Mouse (Mus musculus): ENCODE measurements around the gene Cuedc2.

Gene Cuedc2

DNA sequence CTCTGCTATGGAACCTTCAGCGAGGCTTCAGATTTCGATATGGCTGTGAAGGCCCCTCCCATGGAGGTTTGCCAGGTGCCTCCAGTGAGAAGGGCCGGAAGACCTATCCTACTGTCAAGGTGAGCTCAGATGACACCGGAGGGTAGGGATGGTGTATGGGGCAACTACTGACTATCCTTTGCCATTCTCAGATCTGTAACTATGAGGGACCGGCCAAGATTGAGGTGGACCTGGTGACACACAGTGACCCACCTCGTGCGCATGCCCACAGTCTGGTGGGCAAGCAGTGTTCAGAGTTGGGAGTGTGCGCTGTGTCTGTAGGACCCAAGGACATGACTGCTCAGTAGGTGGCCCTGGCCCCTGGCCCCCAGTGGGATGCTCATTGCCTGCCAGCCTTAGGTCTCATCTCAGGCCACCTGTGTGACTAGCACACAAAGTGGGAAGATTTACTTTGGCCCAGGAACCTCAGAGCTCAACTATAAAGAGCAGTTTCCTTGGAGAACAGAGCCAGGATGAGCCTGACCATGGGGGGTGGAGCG is 31.7 kb downstream of the Cuedc2 start:
- in situ Hi-C loops (cut with MboI), result no loop called here

DNA sequence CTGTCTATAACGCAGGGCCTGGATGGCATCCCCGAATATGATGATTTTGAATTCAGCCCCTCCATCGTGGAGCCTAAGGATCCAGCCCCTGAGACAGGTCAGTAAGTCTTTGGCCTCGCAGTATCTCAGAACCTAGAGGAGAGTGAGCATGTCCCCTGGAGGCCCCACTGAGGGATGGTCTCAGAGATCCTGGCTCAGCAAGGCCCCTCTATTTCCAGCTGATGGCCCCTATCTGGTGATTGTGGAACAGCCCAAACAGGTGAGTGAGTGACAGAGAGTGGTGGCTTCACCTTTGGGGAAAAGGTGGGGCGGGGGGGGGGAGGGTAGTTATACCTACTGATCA is 32.3 kb downstream of the Cuedc2 start:
- in situ Hi-C loops (cut with MboI), result no loop called here

DNA sequence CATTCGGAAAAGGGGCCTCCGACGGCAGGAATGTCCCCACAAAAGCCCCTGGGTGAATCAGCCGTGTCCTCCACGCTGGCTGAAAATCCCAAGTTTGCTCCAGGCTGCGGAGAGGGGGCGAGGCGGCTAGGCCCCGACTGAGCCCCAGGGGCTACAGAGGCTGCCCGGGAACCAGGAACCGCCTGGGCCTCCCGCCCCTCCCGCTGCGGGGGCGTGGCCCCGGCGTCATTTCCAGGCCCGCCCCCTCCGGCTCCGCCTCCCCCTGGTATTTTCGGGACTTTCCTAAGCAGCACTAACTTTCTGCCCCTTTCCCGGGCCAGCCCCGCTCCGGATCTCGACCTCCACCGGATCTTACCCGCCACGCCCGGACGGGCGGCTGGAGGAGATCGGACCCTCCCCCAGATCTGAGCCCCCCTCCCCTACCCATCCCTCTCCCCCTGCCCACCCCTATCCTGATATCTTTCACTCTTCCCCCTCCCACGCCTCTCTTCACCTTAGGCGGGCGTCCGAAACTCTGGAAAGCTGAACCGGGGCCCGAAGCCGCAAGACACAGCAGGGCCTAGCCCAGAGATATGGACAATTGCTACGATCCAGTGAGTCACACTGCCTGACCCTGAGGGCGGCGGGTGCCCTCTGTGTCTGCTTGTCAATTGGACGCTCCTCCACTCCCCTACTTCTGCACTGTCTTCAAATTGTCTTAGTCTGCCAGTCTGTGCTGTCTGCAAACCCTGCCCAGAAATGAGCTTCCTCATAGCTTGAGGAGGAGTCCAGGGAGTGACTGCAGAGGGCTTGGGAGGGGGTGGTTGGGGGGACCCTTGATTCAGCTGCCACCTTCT is 32.9 kb downstream of the Cuedc2 start:
- in situ Hi-C loops (cut with MboI), result no loop called here

DNA sequence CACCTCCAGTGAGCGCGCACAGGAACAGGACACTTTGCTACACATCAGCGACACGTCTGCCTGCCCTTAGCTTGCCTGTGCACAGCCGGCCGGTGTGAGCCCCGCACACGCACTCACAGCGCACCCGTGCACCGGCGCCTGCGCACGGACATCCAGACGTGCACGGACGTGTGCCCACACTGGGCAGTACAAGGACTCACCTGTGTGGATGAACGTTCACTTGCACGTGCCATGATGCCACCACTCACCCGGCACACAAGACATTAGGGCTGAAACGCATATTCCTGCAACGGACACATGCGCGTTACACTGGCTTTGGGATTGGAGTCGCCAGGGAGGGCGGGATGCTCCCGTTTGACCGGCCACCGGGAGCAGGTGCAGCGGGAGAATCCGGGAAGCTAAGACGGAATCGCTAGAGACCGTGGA is 33.6 kb downstream of the Cuedc2 start:
- in situ Hi-C loops (cut with MboI), result no loop called here

DNA sequence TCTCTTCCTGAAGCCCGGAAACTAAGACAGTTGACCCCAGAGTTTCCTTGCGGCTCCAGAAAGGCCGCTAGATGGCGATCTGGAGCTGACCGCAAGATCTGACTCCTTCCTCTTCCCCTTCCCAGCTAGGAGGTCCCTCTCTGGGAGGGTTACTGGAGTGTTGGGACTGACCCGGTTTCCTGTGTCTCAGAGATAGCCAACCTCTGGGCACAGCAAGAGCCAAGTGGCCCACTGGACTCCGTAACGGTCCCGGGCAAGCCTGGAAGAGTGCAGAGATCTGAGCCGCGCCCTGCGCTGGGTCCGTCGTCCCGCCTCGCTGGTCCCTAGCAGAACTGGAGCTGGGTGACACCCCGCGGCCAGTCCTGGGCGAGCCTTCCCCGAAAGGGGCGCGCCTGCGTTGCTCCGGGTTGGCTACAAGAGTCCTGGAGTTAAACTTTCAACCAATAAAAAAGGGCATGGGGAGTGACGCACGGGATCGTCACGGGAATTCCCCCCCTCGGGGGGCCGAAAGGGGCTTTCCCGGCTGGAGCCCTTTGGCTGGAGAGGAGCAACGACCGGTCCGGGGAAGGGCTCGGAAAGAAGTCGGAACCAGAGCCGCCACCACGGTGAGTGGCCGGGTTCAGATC is 34.2 kb downstream of the Cuedc2 start, which contains the start of gene Nfkb2:
Nfkb2 (plus strand) TSS at position 105 of the 626 bp plus-strand sequence.
- in situ Hi-C loops (cut with MboI), result no loop called here

DNA sequence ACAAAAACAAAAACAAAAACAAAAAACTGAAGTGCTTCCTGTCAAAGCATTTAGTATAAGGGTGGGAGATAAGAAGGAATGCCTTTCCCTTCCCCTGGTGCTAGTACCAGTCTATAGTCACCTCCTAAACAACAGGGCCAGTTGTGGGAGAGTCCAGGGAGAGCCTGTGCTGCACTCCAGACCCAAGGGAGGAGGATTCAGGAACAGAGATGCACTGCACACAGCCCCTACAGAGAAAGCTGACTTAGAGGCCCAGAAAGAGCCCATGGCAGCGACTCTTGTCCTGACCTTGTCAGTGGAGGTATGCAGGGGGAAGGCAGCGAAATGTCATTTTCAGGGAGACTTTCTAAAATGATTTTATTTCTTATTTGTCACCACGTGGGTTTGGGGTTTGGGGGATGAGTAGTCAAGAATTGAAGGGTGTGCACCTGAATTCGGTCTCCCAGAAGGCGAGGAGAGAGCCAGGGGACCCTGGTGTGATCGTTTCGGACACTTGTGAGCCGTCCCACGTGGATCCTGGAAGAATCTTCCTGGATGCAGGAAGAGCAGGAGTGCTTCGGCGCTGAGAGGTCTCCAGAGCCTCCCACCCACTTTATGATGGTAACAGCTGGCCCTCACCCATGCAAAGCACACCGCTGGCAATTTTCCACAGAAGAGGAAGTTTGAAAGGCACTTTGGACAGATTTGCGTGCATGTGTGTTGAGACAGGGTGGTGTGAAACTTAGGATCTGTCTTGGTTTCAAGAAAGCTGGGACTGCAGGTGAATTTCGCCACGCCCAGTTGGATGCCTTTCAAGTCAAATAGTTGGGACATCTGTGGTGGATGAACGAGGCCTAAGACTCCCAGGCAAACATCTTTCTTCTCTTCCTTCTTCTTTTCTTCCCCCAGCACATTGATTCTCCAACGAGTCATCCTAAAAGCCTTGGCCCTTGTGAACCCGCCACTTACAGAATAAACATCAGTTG is 35.0 kb downstream of the Cuedc2 start:
- in situ Hi-C loops (cut with MboI), result no loop called here

DNA sequence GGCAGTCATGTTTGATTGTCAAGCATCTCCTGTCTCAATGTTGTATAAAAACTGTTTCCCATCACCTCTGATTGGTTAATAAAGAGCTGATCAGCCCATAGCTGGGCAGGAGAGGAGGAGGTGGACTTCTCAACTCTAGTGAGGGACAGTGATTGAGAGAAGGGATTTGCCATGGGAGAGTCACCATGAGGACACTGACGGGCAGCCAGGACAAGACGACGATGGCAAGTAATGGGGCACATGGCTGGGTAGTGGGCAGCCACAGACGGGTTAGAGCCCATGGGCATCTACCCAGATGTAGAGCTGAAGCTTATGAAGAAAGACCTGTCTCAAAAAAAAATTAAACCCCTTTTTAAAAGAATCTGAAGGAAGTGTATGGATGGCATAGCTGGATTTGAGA is 36.0 kb downstream of the Cuedc2 start:
- in situ Hi-C loops (cut with MboI), result no loop called here

DNA sequence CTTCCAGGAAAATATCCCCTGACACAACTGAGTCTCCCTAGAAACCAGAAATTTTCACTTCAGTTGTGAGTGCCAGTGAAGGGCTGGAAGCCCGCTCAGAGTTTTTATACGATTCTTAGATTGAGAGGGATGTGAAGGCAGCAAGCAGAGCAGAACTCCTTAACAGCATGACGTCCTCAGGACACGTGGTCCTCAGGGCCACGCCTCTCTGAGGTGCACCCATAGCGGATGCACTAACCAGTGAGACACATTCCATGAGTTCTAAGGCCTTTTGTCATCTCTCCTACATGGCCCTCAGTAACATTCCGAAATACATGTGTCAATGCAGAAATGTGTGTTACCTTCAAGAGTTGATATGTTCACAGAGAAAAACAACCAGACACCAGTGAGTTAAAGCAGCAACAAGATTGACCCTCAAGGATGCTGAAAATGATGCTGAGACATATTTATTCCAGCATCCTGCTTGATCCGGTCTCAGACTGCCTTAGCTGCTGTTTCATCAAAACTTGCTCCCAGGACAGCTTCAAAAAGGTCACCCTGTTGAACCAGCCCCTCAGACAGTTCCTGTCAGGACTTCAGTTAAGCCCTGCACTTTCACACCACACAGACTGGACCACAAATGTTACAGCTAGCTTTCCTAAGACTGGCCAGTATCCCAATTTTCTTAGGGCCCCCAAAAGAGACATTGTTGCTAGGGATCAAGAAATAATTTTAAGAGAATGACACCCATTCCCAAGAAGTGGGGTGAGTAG is 38.0 kb downstream of the Cuedc2 start:
- in situ Hi-C loops (cut with MboI), result no loop called here

DNA sequence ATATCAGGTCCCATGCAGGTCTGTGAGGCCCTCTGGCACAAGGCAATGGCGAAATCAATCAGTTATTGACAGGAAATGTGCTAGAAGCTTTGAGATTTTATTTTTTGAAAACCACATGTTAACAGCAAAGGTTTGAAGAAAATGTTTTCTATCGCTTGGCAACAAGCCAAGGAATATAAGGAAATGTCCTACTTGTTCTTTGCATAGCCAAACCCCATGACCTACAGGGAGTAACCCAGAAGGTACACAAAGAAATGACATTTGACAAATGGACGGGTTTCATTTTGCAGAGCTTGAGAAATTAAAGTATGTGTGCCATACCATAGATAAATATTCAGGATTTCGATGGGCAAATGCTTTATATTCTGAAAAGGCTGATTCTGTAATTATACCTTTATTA is 41.6 kb downstream of the Cuedc2 start:
- in situ Hi-C loops (cut with MboI), result no loop called here

DNA sequence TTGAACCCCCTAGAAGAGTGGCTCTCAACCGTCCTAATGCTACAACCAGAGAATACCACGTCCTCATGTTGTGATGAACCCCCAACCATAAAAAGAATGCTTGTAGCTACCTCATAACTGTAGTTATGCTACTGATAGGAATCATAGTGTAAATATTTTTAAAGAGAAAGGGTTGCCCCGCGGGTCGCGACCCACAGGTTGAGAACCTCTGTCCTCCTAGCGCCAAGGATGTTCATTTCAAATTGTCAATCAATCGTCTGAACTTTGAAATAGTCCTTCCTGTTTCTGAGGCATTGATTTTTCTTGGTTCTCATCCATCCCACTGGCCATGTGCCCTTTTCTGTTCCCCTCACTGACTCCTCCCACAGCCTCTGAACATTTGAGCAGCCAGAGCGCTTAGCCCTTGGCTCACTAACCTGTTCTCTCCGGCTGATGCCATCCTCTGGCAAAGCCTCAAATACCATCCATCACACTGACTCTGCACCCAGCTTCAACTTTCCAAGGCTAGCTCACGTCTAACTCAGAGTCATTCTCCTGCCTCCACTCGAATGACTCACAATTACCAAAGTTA is 47.9 kb downstream of the Cuedc2 start:
- in situ Hi-C loops (cut with MboI), result no loop called here

DNA sequence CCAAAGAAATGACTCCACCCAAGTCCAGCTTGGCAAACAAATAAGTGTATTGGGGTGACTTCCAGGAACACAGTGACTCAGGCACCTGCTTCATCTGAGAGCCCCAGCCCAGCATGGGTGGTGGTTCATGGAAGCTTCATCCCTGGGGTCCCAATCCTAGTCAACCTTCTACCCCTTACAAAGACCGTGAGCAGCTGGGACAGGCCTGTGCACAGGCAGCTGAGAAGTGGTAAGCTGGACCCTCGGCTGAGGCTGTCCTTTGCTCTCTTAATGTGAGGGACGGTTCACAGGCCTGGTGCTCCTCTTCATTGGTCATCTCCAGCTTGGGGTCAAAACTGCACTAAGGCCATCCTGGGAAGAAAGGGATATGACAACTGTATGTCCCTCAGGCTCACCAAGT is 50.9 kb downstream of the Cuedc2 start:
- in situ Hi-C loops (cut with MboI), result no loop called here

DNA sequence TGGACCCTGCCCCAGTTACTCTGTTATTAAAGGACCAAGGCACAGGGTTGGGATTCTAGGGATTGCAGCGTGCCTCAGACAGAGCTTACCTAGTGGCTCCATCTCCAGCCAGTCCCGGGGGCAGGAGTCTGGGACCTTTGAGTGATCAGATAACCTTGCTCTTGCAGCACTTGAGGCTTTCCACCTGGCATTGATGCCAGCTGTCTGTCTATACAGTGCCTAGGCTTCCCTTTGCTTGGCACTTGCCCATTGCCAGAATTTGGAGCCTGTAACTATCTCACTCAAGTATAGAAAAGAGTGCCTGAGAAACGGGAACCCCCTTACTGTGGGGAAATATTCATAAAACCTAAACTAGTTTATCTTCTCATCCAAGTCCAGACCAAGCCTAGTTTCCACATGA is 51.6 kb downstream of the Cuedc2 start:
- in situ Hi-C loops (cut with MboI), result no loop called here

DNA sequence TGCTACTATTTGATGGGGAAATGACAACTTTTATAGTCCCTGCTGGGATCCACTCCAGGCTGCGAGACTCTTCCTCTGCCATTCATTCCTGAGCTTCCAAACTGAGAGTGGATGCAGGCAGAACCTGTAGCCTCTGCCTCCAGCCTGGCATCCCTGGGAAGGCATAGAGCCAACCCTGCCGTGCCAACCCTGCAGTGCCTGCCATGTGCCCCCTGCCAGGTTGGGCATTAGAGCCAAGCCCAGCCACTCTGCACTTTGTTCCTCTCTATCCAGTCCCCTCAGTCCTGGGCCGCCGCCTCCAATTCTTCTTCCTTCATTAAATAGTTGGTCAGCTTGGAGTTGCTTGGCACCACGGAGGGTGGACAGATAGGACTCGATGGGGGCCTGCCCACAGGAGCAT is 52.5 kb downstream of the Cuedc2 start:
- in situ Hi-C loops (cut with MboI), result no loop called here

DNA sequence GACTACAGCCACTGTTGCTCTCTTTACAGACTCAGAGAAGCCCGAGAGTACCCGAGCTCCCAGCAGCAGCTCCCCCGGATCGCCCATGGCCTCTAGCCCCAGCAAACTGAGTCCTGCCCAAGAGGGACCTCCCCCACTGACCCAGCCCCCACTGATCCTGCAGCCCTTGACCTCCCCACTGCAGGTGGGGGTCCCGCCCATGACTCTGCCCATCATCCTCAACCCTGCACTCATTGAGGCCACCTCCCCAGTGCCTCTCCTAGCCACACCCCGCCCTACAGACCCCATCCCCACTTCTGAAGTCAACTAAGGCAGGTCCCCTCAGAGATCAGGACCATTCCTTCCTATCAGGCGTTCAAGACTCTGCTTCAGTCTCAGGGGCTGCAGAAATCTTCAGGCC is 52.9 kb downstream of the Cuedc2 start:
- in situ Hi-C loops (cut with MboI), result no loop called here

DNA sequence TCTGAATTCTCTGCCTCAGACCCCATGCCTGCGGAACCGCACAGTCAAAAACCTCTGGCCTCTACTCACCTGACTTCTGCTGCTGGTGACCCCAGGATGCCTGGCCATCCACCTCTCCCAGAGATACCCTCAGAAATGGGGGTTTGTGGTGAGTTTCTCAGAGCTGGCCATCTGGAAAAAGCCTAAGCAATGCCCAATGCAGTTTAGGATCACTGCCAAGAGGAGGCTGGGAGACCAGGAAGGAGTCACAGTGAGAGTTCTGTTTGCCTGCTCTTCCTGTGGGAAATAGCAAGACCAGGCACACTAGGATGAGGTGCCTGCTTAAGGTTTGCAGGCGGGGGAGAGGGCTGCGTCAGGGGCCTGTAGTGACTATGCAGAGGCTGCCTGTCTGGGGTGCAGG is 53.8 kb downstream of the Cuedc2 start:
- in situ Hi-C loops (cut with MboI), result no loop called here

DNA sequence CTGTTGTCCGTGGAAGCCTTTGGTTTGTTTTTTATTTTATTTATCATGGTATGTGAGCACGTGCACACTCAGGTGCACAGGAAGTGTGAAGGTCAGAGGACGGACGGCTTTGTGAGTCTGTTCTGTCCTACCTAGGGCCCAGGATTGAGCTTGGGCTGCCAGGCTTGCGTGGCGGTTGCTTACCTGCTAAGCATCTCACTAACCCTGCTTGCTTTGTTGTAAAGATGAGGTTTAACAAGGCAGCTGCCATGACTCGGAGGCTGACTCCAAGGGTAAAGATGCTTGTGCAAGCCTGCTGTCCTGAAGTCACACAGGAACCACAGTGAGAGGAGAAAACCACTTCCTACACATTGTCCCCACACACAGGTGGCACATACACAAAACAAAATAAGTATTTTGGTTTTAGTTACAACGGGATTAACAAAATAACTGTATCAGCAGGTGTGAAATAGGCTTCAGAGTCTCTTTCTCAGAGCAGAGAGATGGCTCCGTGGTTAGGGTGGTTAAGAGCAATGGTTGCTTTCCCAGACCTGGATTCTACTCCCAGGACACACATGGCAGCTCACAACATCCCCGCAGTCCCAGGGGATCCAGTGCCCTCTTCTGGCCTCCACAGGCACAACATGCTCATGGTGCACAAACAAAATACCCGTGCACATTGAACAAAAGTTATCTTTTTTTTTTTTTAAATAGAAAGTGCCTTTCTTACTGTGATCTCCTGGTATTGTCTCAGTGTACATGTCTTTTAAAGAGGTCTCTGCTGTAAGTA is 56.2 kb downstream of the Cuedc2 start:
- in situ Hi-C loops (cut with MboI), result no loop called here

Data from mature B cell (primary cell).